Mouse (Mus musculus) heart, adult 2 months (tissue): ENCODE measurements at regions not wholly inside any gene's neighbourhood (a gene's known extent, or its start where the extent isn't known, plus 50 kb on each side); places are given as distances from the start of the nearest gene placed in this dataset.

Experiments
- DNase-seq, 2 experiments: peaks; one replicate each; pipeline ENCODE4 v3.0.0; 2021
- H3K27ac ChIP-seq: fragments of 200-600 bp; 2 replicates; pipeline ENCODE4 v1.8.1; 2022
- H3K27me3 ChIP-seq: fragments of 200-500 bp; 2 replicates; pipeline ENCODE4 v1.6.1; 2012; ENCODE audit warnings: mild to moderate bottlenecking, low read length, inconsistent platforms, mixed read lengths; ENCODE audit not compliant: control insufficient read depth, insufficient read depth
- H3K36me3 ChIP-seq: fragments of 200-500 bp; 2 replicates; pipeline ENCODE4 v1.6.1; 2012; ENCODE audit warnings: low read length, inconsistent platforms; ENCODE audit not compliant: control insufficient read depth, insufficient read depth
- H3K4me1 ChIP-seq: fragments of 200-500 bp; 2 replicates; pipeline ENCODE4 v1.6.1; 2011; ENCODE audit warnings: low read length; ENCODE audit not compliant: control insufficient read depth, insufficient read depth
- H3K4me3 ChIP-seq: fragments of 200-600 bp; 2 replicates; pipeline ENCODE4 v1.8.1; 2022
- H3K79me2 ChIP-seq: fragments of 200-500 bp; replicated peaks from 2 replicates; pipeline ENCODE4 v1.6.1; 2012; ENCODE audit warnings: mild to moderate bottlenecking, inconsistent platforms, low read length, moderate library complexity, mixed read lengths; ENCODE audit not compliant: control insufficient read depth, insufficient read depth
- H3K9ac ChIP-seq: fragments of 200-500 bp; 2 replicates; pipeline ENCODE4 v1.6.1; 2012; ENCODE audit warnings: low read depth, mild to moderate bottlenecking, control low read depth, inconsistent platforms, low read length, mixed read lengths
- CTCF ChIP-seq: fragments of 200-600 bp; IDR thresholded peaks from 2 replicates; pipeline ENCODE4 v1.8.1; 2022; ENCODE audit warnings: antibody characterized with exemption, mild to moderate bottlenecking, moderate library complexity
- EP300 ChIP-seq: fragments of 200-500 bp; IDR thresholded peaks from 2 replicates; pipeline ENCODE4 v1.6.1; 2011; ENCODE audit warnings: low read depth, low read length, control low read depth; ENCODE audit not compliant: insufficient read depth
- POLR2A ChIP-seq: fragments of 200-500 bp; IDR thresholded peaks from 2 replicates; pipeline ENCODE4 v1.6.1; 2011; ENCODE audit warnings: mild to moderate bottlenecking, low read depth, low read length, control low read depth; ENCODE audit not compliant: insufficient read depth
- whole genome bisulfite sequencing: fragments of 180-500 bp; shearing (Covaris S2); methylation state at CpG from one replicate; pipeline ENCODE4 v1.1.7; 2018; 5-methylcytosine and 5-hydroxymethylcytosine counted together
- intact Hi-C: fragments of 180-260 bp; cut with DNase I; formaldehyde crosslinking; loops from one replicate; pipeline ENCODE4 v1.15.1; 2025

DNA sequence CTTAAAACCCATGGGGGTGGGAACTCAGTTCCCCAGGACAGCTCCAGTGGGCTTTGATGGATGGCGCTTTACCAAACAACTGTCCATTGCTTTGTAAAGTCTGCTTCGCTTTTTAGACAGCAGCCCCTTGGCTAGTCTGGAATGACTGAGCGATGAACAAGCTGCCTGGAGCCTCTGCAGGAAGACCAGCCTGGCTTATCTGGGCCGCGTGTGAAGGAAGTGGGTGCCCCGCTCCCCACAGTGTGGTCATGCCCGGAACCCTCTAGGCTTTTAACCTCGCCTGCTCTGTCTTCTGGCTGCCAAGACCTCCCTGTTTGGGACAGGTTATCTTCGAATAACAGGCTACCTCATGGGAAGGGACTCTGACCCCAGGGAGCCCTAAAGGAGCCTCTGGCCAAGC lies 91.5 kb upstream of the Ptpn1 start:
- intact Hi-C loops = no loop called here

DNA sequence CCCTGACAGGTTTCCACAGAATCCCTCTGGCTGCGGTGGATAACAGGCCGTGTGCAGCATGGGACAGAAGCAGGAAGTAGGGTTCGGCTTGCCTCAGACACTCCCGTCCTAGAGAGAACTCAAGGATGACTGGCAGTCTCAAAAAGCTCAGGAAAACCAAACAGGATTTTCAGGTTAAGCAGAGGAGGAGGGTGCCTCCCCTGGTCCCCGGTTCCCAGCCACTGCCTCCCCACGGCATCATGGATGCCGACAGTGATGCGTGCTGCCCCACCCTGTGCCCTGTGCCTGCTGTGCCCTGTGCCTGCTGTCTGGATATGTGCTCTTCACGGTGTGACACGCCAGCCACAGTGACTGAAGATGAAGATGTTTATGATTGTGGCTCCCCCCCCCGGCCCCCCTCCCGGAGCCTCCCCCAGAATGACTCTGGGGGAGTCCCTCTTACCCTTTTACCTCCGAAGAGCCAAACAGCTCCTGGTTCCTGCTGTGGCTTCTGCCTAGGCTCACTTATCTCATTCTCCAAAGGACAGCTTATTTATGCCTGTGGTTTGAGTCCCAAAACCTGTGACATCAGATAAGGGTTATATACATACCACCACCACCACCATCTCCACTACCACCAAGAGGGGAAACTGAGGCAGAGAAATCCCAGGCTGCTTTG lies 92.4 kb upstream of the Ptpn1 start:
- Histone ChIP-seq H3K4me3 (no peak overlapping the region), H3K27me3 (no peaks in the 10 kb centered on the region), H3K4me1 (peaks cover 12% of the 10 kb centered on the region), H3K79me2 (no peaks in the 10 kb centered on the region), H3K9ac (no peak overlapping the region), H3K27ac (no peak overlapping the region), H3K36me3 (no peaks in the 10 kb centered on the region)
- intact Hi-C loops = no loop called here
- DNase-seq = no peak
- no peak for TF ChIP-seq EP300
- no peak for TF ChIP-seq POLR2A
- TF ChIP-seq CTCF = no peak
- 63% methylated on average over 13 of the region's 13 CpGs for WGBS

More for the DNA sequence above, 91.5 kb upstream of the Ptpn1 start:
- Histone ChIP-seq H3K4me1 (peaks cover 9% of the 10 kb centered on the region), H3K27me3 (no peaks in the 10 kb centered on the region), H3K36me3 (no peaks in the 10 kb centered on the region), H3K4me3 (no peak overlapping the region), H3K79me2 (no peaks in the 10 kb centered on the region), H3K27ac (no peak overlapping the region), H3K9ac (no peak overlapping the region)
- no peak for TF ChIP-seq CTCF
- no peak for TF ChIP-seq POLR2A
- no peak for TF ChIP-seq EP300
- no peak for DNase-seq
- 69% methylated on average over 9 of the region's 9 CpGs for WGBS

DNA sequence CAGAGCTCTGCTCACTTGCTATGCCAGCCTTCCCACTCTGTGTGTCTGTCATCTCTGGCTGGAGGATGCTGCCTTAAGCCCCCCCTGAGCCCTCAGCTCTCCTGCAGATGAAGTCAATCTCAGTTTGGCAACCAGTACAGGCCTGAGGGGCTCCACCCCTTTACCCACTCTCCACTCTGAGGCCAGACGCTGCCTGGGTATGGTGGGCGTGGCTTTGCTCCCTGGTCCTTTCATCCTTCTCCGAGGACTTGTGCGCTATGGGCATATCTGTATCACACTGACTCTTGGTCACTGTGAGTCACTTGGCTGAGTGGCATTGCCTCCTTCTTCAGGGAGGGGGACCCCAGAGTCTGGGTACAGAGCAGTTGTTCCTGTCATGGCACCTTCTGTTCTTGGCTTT lies 94.3 kb upstream of the Ptpn1 start:
- no peak overlapping the region for H3K27ac ChIP-seq
- 56% methylated on average over 4 of the region's 4 CpGs for WGBS

DNA sequence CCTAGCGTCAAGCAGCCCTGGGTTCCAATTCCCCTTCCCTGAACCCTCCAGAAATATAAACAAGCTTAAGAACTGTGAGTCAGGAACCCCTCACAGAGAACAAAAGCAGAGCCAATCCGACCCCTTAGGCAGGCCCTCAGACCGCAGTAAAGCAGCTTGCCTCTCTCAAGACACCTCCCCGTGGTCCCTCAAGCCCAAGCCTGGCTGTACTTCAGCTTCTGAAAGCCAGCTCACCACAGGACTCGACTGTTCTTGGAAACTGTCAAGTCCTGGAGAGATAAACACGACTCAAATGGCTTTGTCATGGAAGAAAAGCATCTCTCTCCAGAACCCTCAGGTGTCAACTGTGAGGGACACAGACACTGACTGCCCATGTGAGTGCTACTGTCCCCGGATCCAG lies 95.2 kb upstream of the Ptpn1 start:
- no peak for DNase-seq
- 49% methylated on average over 7 of the region's 7 CpGs for WGBS
- H3K36me3 ChIP-seq = no peaks in the 10 kb centered on the region
- TF ChIP-seq EP300 (no peak), CTCF (no peak), POLR2A (no peak)
- intact Hi-C loops = no loop called here
- H3K27me3 ChIP-seq = no peaks in the 10 kb centered on the region
- peaks cover 13% of the 10 kb centered on the region for H3K4me1 ChIP-seq
- no peak overlapping the region for H3K4me3 ChIP-seq
- no peak overlapping the region for H3K27ac ChIP-seq
- no peak overlapping the region for H3K9ac ChIP-seq
- H3K79me2 ChIP-seq = no peaks in the 10 kb centered on the region

More for the DNA sequence above, 94.3 kb upstream of the Ptpn1 start:
- Histone ChIP-seq H3K9ac (no peak overlapping the region), H3K4me1 (peaks cover 17% of the 10 kb centered on the region), H3K4me3 (no peak overlapping the region), H3K27me3 (no peaks in the 10 kb centered on the region), H3K36me3 (no peaks in the 10 kb centered on the region), H3K79me2 (no peaks in the 10 kb centered on the region)
- DNase-seq = no peak
- intact Hi-C loops = no loop called here
- no peak for TF ChIP-seq EP300
- no peak for TF ChIP-seq POLR2A
- TF ChIP-seq CTCF = no peak

DNA sequence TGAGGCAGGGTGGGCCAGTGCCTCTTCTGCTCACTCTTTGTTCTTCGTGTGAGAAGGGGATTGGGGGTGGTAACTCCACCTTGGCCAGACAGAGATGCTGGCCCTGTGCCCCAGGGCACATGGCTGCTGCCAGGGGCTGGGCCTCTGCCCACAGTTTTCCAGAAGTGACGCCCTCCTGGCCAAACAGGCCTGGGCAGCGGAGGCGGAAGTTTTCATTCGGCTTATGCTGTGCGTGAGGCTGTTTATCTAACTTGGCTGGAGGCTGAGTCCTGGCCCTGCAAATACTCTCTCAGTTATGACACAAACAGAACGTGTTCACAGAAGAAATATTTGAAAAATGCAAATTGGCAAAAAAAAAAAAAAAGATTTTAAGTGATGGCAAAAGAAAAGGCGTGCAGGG lies 97.3 kb upstream of the Ptpn1 start:
- H3K79me2 ChIP-seq = no peaks in the 10 kb centered on the region
- intact Hi-C loops = loop anchor here (5.0 kb wide), 1 partner anchor 57 kb away; no protein-coding TSS in a partner anchor
- peak overlapping the region; percentile 82 for H3K27ac ChIP-seq
- TF ChIP-seq POLR2A (no peak), EP300 (0 out of 2 replicates have a peak, but pooled peaks have one; percentile 58), CTCF (no peak)
- no peak overlapping the region for H3K4me3 ChIP-seq
- peak; percentile 81 to 85 for DNase-seq
- 52% methylated on average over 8 of the region's 8 CpGs for WGBS
- no peak overlapping the region for H3K9ac ChIP-seq
- no peaks in the 10 kb centered on the region for H3K36me3 ChIP-seq
- H3K27me3 ChIP-seq = no peaks in the 10 kb centered on the region
- peaks cover 13% of the 10 kb centered on the region for H3K4me1 ChIP-seq

DNA sequence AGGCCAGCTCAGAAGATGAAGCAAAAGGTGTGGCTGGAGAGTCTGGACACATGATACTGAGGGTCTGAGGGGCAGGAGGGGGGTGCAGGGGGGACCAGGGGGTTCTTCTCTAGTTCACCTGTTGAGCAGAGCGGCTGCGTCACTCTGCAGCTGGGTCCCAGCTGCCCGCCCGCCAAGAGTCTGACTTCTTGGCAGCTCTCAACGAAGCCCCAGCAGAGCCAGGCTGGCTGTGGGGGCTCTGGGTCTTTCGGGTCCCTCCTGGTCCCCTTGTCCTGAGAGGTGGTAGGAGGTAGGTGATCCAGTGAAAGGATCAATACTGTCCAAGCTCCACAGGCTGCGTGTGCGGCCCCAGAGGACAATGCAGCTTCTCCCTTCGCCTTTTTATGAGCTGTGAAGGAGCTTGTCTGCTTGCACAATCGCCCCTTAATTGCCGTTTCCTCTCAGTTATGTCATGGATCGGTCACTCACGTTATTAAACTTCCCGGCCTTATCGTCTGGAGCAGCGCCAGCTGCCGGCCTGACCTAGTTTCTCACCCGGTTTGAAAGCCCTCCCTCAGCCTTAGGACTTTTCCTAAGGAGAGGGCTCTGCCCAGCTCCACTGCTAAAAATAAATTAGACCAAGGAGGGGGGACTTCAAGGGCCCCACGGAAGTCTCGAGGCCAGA lies 98.4 kb upstream of the Ptpn1 start:
- H3K27me3 ChIP-seq = no peaks in the 10 kb centered on the region
- no peaks in the 10 kb centered on the region for H3K79me2 ChIP-seq
- intact Hi-C loops = loop anchor here (5.0 kb wide), 1 partner anchor 56 kb away; no protein-coding TSS in a partner anchor
- H3K36me3 ChIP-seq = no peaks in the 10 kb centered on the region
- peak; percentile 60; the same call in 1 of the 2 replicates for TF ChIP-seq EP300
- peak; percentile 33 for TF ChIP-seq CTCF
- no peak for TF ChIP-seq POLR2A
- peak overlapping the region; percentile 82 for H3K27ac ChIP-seq
- 4% methylated on average over 20 of the region's 20 CpGs for WGBS
- peak; percentile 85 to 92 for DNase-seq
- peak overlapping the region; percentile 17; the same call in 1 of the 2 replicates for H3K9ac ChIP-seq
- no peak overlapping the region for H3K4me3 ChIP-seq
- H3K4me1 ChIP-seq = peaks cover 14% of the 10 kb centered on the region
